Mouse (Mus musculus): ENCODE data around the gene Mgll.

Mgll gene

DNA sequence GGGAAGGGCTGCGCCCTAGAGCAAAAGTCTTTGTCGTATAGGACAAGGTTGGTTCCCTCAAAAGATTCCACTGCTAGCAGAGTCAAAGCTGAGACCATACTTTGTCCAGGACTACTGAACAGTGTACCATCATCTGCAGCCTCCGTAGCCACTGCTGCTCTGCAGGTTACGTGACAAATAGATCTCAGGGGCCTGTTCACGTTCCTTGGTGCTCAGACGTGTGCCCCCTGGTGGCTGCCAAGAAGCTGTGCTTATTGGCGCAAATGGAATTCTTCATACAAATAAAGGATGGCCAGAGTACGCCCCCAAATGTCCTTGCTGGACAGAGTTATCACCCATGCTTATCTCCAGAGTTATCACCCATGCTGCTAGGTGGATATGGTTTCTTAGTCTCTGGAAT lies 107.2 kb downstream of the Mgll start:
- no peaks in the 10 kb centered on the region for H3K27me3 ChIP-seq (ENCODE audit: insufficient read depth, low read length)
- H3K4me1 ChIP-seq (replicated peaks; ENCODE audit: low read depth, low read length), result peaks cover 57% of the 10 kb centered on the region
- H3K9me3 ChIP-seq (ENCODE audit: low read length), result no peaks in the 10 kb centered on the region
- H3K4me3 ChIP-seq (replicated peaks; ENCODE audit: low read length), result no peak overlapping the region
- H3K36me3 ChIP-seq (ENCODE audit: insufficient read depth, low read length), result peaks cover 15% of the 10 kb centered on the region
- no peak for TF ChIP-seq POU5F1 (IDR thresholded peaks at IDR 0.05; ENCODE audit: borderline replicate concordance, low read length)
- TF ChIP-seq CTCF (conservative IDR thresholded peaks at IDR 0.05; ENCODE audit: low read length), result peak; percentile 79

GRCm38 (mm10) chr6:88832663-88833062 lies 108.5 kb downstream of the Mgll start:
- TF ChIP-seq POU5F1 (IDR thresholded peaks at IDR 0.05; ENCODE audit: borderline replicate concordance, low read length), result no peak
- H3K4me3 ChIP-seq (replicated peaks; ENCODE audit: low read length), result peak overlapping the region; percentile 60
- peaks cover 56% of the 10 kb centered on the region for H3K4me1 ChIP-seq (replicated peaks; ENCODE audit: low read depth, low read length)
- H3K9me3 ChIP-seq (ENCODE audit: low read length), result no peaks in the 10 kb centered on the region
- H3K27me3 ChIP-seq (ENCODE audit: insufficient read depth, low read length), result no peaks in the 10 kb centered on the region
- peaks cover 27% of the 10 kb centered on the region for H3K36me3 ChIP-seq (ENCODE audit: insufficient read depth, low read length)

- no peak overlapping the region for H3K4me3 ChIP-seq (replicated peaks; ENCODE audit: low read length)
- peaks cover 36% of the 10 kb centered on the region for H3K36me3 ChIP-seq (ENCODE audit: insufficient read depth, low read length)
- TF ChIP-seq NANOG (IDR thresholded peaks at IDR 0.05; ENCODE audit: borderline replicate concordance, low read length), result no peak
- TF ChIP-seq CTCF (conservative IDR thresholded peaks at IDR 0.05; ENCODE audit: low read length), result no peak
- no peak for TF ChIP-seq POU5F1 (IDR thresholded peaks at IDR 0.05; ENCODE audit: borderline replicate concordance, low read length)
Measured at GRCm38 (mm10) chr6:88833340-88834140, 109.3 kb downstream of the Mgll start.

DNA sequence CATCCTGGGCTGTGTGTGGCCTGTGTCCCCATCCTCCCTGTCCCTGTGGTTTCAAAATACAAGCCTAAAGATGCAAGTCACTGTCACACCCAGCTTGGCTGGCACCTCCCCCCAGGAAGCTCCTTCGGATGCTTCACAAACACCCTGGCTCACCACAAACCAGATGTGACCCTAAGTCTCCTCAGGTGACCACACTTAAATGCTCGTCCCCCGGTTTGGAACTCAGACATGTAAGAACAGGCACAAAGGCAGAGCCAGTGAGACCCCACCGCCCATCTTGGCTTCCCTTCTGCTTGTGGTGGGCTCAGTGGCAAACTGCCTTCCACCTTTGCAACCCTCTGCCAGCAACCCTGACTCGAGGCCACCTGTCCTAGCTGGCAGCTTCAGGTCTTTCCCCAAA lies 110.8 kb downstream of the Mgll start:
- Histone ChIP-seq H3K4me1 (replicated peaks; ENCODE audit: low read depth, low read length) (peaks cover 69% of the 10 kb centered on the region), H3K4me3 (replicated peaks; ENCODE audit: low read length) (no peak overlapping the region), H3K27me3 (ENCODE audit: insufficient read depth, low read length) (no peaks in the 10 kb centered on the region), H3K36me3 (ENCODE audit: insufficient read depth, low read length) (peaks cover 44% of the 10 kb centered on the region), H3K9me3 (ENCODE audit: low read length) (no peaks in the 10 kb centered on the region)
- TF ChIP-seq POU5F1 (IDR thresholded peaks at IDR 0.05; ENCODE audit: borderline replicate concordance, low read length), result no peak
- TF ChIP-seq NANOG (IDR thresholded peaks at IDR 0.05; ENCODE audit: borderline replicate concordance, low read length), result no peak
- no peak for TF ChIP-seq CTCF (conservative IDR thresholded peaks at IDR 0.05; ENCODE audit: low read length)

More at GRCm38 (mm10) chr6:88833340-88834140, 109.3 kb downstream of the Mgll start:
- Histone ChIP-seq H3K9me3 (ENCODE audit: low read length) (no peaks in the 10 kb centered on the region), H3K27me3 (ENCODE audit: insufficient read depth, low read length) (no peaks in the 10 kb centered on the region), H3K4me1 (replicated peaks; ENCODE audit: low read depth, low read length) (peaks cover 55% of the 10 kb centered on the region)

DNA sequence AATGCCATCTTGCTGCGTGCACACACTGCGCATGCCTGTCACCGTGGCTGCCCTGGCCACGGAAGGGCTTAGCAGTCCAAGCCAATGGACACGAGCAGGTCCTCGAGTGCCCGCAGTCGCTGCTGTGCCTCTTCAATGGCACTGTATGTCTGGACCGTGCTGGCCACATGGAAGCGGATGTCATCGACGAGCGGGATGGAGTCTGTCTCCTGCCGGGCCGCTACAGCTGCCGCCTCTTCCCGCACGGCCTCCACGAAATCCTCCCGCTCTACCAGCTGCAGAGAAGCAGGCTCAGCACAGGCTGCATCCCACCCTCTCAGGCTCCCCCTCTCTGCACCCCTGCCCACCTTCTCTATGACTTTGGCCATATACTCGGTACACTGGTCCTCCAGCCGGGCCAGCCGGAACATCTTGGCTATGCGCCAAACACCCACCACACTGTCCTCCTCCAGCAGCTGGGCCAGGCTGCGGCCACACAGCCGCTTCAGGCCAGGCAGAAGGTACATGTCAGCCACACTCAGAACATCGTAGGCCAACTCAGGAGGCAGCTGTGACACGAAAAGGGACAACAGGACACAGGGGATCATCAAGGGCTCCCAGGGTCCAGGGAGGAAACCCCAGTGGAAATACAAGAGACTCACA lies 112.1 kb downstream of the Mgll start:
- Histone ChIP-seq H3K4me1 (replicated peaks; ENCODE audit: low read depth, low read length) (peaks cover 80% of the 10 kb centered on the region), H3K9me3 (ENCODE audit: low read length) (no peaks in the 10 kb centered on the region), H3K4me3 (replicated peaks; ENCODE audit: low read length) (peak overlapping the region; percentile 32), H3K27me3 (ENCODE audit: insufficient read depth, low read length) (no peaks in the 10 kb centered on the region), H3K36me3 (ENCODE audit: insufficient read depth, low read length) (peaks cover 44% of the 10 kb centered on the region)
- no peak for TF ChIP-seq POU5F1 (IDR thresholded peaks at IDR 0.05; ENCODE audit: borderline replicate concordance, low read length)
- TF ChIP-seq NANOG (IDR thresholded peaks at IDR 0.05; ENCODE audit: borderline replicate concordance, low read length), result no peak
- TF ChIP-seq CTCF (conservative IDR thresholded peaks at IDR 0.05; ENCODE audit: low read length), result no peak

GRCm38 (mm10) chr6:88837999-88838398 lies 113.8 kb downstream of the Mgll start:
- TF ChIP-seq POU5F1 (IDR thresholded peaks at IDR 0.05; ENCODE audit: borderline replicate concordance, low read length), result no peak
- no peak for TF ChIP-seq CTCF (conservative IDR thresholded peaks at IDR 0.05; ENCODE audit: low read length)
- no peak for TF ChIP-seq NANOG (IDR thresholded peaks at IDR 0.05; ENCODE audit: borderline replicate concordance, low read length)
- no peaks in the 10 kb centered on the region for H3K27me3 ChIP-seq (ENCODE audit: insufficient read depth, low read length)

GRCm38 (mm10) chr6:88838613-88839012 lies 114.4 kb downstream of the Mgll start:
- Histone ChIP-seq H3K36me3 (ENCODE audit: insufficient read depth, low read length) (peaks cover 44% of the 10 kb centered on the region), H3K4me3 (replicated peaks; ENCODE audit: low read length) (peak overlapping the region; percentile 98), H3K9me3 (ENCODE audit: low read length) (no peaks in the 10 kb centered on the region), H3K4me1 (replicated peaks; ENCODE audit: low read depth, low read length) (peaks cover 71% of the 10 kb centered on the region), H3K27me3 (ENCODE audit: insufficient read depth, low read length) (no peaks in the 10 kb centered on the region)
- TF ChIP-seq CTCF (conservative IDR thresholded peaks at IDR 0.05; ENCODE audit: low read length) (no peak), POU5F1 (IDR thresholded peaks at IDR 0.05; ENCODE audit: borderline replicate concordance, low read length) (no peak)

More at GRCm38 (mm10) chr6:88837999-88838398, 113.8 kb downstream of the Mgll start:
- H3K36me3 ChIP-seq (ENCODE audit: insufficient read depth, low read length), result peaks cover 44% of the 10 kb centered on the region
- H3K4me3 ChIP-seq (replicated peaks; ENCODE audit: low read length), result no peak overlapping the region
- peaks cover 70% of the 10 kb centered on the region for H3K4me1 ChIP-seq (replicated peaks; ENCODE audit: low read depth, low read length)
- no peaks in the 10 kb centered on the region for H3K9me3 ChIP-seq (ENCODE audit: low read length)

DNA sequence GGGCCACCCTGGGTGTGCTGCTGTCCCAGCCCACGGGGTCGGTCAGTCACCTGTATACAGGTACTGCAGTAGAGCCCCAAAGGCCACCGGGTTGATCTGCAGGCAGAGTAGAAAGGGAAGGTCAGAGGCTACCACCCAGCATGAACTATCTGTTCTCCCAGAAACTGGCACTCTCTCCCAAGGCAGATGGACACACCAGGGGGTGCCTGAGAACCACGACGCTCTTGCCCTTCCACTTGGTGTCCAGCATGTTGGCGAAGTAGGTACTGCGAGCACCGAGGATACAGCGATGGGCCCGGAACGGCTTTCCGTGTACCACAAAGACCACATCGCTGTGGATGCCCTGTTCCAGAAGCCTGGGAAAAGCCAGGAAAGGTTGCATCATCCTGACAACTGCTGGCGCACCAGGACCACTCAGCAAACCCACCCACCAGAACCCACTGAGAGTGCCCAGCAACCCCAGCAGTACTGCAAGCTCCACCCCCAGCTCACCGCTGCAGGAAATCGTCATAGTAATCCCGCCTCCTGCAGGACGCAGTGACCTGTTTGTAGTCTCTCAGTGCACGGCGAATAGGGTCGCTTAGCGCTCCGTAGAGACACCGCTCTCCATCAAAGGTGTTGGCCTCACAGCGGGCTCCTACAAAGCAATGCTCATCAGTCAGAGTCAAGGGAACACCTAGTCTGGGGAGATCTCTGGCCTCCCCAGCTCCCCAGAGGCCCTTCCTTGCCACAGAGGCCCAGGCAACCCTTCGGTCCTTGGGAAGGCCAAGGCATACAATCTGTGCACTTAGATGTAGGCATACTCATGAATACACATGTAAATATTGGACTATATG lies 115.1 kb downstream of the Mgll start:
- no peak for TF ChIP-seq NANOG (IDR thresholded peaks at IDR 0.05; ENCODE audit: borderline replicate concordance, low read length)
- no peak for TF ChIP-seq POU5F1 (IDR thresholded peaks at IDR 0.05; ENCODE audit: borderline replicate concordance, low read length)
- no peak for TF ChIP-seq CTCF (conservative IDR thresholded peaks at IDR 0.05; ENCODE audit: low read length)
- H3K4me3 ChIP-seq (replicated peaks; ENCODE audit: low read length), result peak overlapping the region; percentile 98

More for the DNA sequence above, 115.1 kb downstream of the Mgll start:
- Histone ChIP-seq H3K9me3 (ENCODE audit: low read length) (no peaks in the 10 kb centered on the region), H3K36me3 (ENCODE audit: insufficient read depth, low read length) (peaks cover 44% of the 10 kb centered on the region), H3K27me3 (ENCODE audit: insufficient read depth, low read length) (no peaks in the 10 kb centered on the region), H3K4me1 (replicated peaks; ENCODE audit: low read depth, low read length) (peaks cover 73% of the 10 kb centered on the region)
